Mouse (Mus musculus) bone marrow, adult 2 months (tissue): ENCODE results near the gene Xcr1. TPM values are rescaled to one million over a fixed set of nuclear protein-coding genes. Genes with fewer than 3 reads are reported as not detected.

ENCODE experiments used
- H3K27ac ChIP-seq: fragments of 200-500 bp; 2 replicates; pipeline ENCODE4 v1.5.1; 2012; ENCODE audit warnings: low read depth, mild to moderate bottlenecking, control low read depth, inconsistent platforms, low read length; ENCODE audit not compliant: control insufficient read depth, poor library complexity, insufficient read depth
- H3K4me1 ChIP-seq: fragments of 200-500 bp; 2 replicates; pipeline ENCODE4 v1.6.1; 2011; ENCODE audit warnings: low read length; ENCODE audit not compliant: control insufficient read depth, insufficient read depth
- H3K4me3 ChIP-seq: fragments of 200-500 bp; replicated peaks from 2 replicates; pipeline ENCODE3; 2011; ENCODE audit warnings: mild to moderate bottlenecking, low read depth, low read length, control low read depth; ENCODE audit not compliant: control insufficient read depth
- CTCF ChIP-seq: fragments of 200-500 bp; IDR thresholded peaks from 2 replicates; pipeline ENCODE4 v1.5.1; 2011; ENCODE audit warnings: low read length, control low read depth; ENCODE audit not compliant: control insufficient read depth, insufficient read depth
- POLR2A ChIP-seq: fragments of 200-500 bp; IDR thresholded peaks from 2 replicates; pipeline ENCODE4 v1.6.1; 2011; ENCODE audit warnings: low read depth, mild to moderate bottlenecking, control low read depth, low read length, borderline replicate concordance; ENCODE audit not compliant: control insufficient read depth
- WGBS: fragments of 180-500 bp; shearing (Covaris S2); methylation state at CpG from one replicate; pipeline ENCODE4 v1.1.7; 2018; 5-methylcytosine and 5-hydroxymethylcytosine counted together
- polyA plus RNA-seq: library from polyadenylated mRNA; stranded (reverse); fragments of >200 nt; gene quantifications from 2 replicates; pipeline ENCODE4 v1.2.4, GENCODE M21; 2011; ENCODE audit warnings: low replicate concordance; ENCODE audit not compliant: missing spikeins, insufficient read depth, insufficient read length

Gene Xcr1
- polyA plus RNA-seq, 1 experiment: not detected

DNA sequence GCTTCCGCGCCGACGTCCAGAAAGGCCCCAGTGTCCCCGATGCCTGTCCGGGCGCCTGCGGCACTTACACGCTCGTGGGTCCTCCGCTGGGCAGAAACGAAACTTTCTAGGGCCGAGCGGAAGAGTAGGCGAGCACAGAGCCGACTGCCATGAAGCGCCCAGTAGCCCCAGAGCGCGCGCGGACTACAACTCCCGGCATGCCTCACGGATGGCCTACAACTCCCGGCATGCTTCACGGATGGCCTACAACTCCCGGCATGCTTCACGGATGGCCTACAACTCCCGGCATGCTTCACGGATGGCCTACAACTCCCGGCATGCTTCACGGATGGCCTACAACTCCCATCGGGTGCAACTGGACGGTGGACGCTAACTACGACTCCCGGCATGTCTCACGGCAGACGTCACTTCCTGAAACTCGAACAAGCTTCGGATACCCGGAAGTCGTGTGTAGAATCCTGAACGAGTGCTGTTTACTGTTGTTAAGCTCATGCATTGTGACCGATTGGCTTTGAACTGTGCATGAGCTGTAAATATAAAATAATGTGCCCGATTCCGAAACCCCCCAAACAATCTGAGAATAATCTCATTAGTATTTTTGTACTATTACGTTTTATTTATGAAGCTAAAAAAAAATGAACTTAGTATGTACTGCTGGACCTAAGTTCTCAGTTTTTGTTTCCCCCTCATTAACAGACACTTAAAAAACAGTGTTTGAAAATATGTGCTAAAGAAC, 9.9 kb downstream of the Xcr1 start, which contains the start of gene Fyco1:
Gene Fyco1, minus strand, starts transcription at position 187 of the 736 bp plus-strand sequence.
- peaks cover 3% of the 10 kb centered on the region; the same call in 1 of the 2 replicates for H3K4me1 ChIP-seq
- H3K27ac ChIP-seq: peak within 1 kb of the TSS; percentile 93
- TF ChIP-seq POLR2A (peak; percentile 84; the same call in 1 of the 2 replicates), CTCF (no peak)
- peak within 1 kb of the TSS; percentile 69 for H3K4me3 ChIP-seq
- under 1% methylated on average over 47 of the region's 47 CpGs for WGBS

DNA sequence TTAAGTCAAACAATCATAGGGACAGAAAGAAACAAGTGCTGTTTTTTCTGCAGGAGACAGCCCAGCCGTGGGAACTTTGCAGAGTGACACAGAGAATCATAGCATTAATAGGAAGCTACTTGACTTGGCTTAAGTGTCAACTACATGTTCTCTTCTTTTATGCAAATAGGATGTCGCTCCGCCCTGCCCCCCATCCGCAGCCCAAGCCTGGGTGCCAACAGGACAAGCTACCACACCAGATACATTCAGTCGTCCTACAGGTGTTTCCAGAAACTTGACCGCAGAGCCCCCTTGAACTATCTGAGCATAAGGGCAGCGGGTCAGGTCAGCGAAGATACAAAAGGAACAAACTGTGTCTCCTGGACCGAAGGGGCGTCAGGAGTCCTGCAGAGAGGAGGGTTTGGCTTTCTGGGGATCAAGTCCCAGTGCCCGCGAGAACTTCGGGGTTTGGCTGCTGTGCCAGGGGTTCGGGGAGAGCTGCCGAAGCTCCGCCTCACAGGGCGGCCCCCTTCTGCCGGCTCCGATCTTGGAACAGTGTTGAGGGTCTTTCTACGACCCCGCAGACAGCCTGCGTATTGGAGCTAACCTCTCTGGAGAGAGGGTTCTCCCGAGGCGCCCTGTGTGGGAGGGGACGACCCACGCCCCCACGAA, 10.6 kb downstream of the Xcr1 start:
- Histone ChIP-seq H3K4me3 (peak overlapping the region; percentile 69), H3K4me1 (peaks cover 3% of the 10 kb centered on the region; the same call in 1 of the 2 replicates), H3K27ac (peak overlapping the region; percentile 93)
- WGBS: under 1% methylated on average over 27 of the region's 27 CpGs
- TF ChIP-seq POLR2A (0 out of 2 replicates have a peak, but pooled peaks have one; percentile 29), CTCF (no peak)

GRCm38 (mm10) chr9:123850705-123851061, 11.1 kb downstream of the Xcr1 start:
- TF ChIP-seq CTCF (no peak), POLR2A (no peak)
- Histone ChIP-seq H3K27ac (peak overlapping the region; percentile 93; the same call in 1 of the 2 replicates), H3K4me3 (peak overlapping the region; percentile 69), H3K4me1 (peaks cover 3% of the 10 kb centered on the region; the same call in 1 of the 2 replicates)
- 0% methylated on average over 2 of the region's 2 CpGs for WGBS

DNA sequence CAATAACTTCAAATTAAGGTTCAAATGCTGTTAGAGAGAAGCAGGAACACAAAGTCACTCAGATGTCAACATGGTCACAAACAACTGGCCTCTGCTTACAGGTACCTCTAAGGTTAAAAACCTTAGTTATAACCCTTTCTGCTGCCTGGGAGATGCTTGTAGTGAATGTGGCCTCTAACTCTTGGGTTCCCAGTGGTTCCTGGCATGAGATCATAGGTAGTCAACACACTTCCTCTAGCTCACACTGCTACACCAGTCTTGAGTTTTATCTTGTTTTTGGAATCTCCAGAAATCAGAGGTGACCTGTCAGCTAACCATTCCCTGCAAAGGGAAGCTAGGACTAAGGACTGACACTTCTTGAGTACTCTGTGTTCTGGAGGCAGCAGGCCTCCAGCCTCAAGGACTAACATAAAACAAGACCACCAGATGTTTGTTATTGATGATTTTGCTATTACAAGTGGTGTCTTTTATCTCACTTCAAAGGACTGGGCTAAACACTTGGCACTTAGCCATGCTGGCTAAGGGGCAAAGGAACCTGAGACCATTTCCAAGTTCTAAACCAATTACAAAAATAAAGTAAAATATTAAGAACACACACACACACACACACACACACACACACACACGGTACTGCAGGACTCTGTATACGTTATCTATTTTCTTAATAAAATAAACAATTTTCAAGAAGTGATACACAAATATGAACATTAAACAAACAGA, 11.7 kb downstream of the Xcr1 start:
- H3K4me1 ChIP-seq: peaks cover 3% of the 10 kb centered on the region; the same call in 1 of the 2 replicates
- 38% methylated on average over 2 of the region's 2 CpGs for WGBS
- no peak for TF ChIP-seq POLR2A
- no peak for TF ChIP-seq CTCF
- H3K27ac ChIP-seq: peak overlapping the region; percentile 14; the same call in 1 of the 2 replicates
- H3K4me3 ChIP-seq: no peak overlapping the region

- H3K4me3 ChIP-seq: no peak overlapping the region
- TF ChIP-seq POLR2A (no peak), CTCF (no peak)
- H3K4me1 ChIP-seq: peaks cover 1% of the 10 kb centered on the region; the same call in 1 of the 2 replicates
- H3K27ac ChIP-seq: no peak overlapping the region
- WGBS: 67% methylated on average over 1 of the region's 1 CpGs
Measured at GRCm38 (mm10) chr9:123846490-123846889, 15.3 kb downstream of the Xcr1 start.

- peak overlapping the region; percentile 43; the same call in 1 of the 2 replicates for H3K27ac ChIP-seq
- peaks cover under 1% of the 10 kb centered on the region; the same call in 1 of the 2 replicates for H3K4me1 ChIP-seq
- TF ChIP-seq POLR2A (no peak), CTCF (no peak)
- H3K4me3 ChIP-seq: no peak overlapping the region
- 19% methylated on average over 3 of the region's 3 CpGs for WGBS
Measured at GRCm38 (mm10) chr9:123845120-123845519, 16.7 kb downstream of the Xcr1 start.

- no peak overlapping the region for H3K27ac ChIP-seq
- no peaks in the 10 kb centered on the region for H3K4me1 ChIP-seq
- no peak overlapping the region for H3K4me3 ChIP-seq
- TF ChIP-seq POLR2A (no peak), CTCF (no peak)
- 90% methylated on average over 3 of the region's 3 CpGs for WGBS
Measured at GRCm38 (mm10) chr9:123844468-123844867, 17.4 kb downstream of the Xcr1 start.

- no peak for TF ChIP-seq POLR2A
- no peak for TF ChIP-seq CTCF
- no peak overlapping the region for H3K4me3 ChIP-seq
- 75% methylated on average over 6 of the region's 6 CpGs for WGBS
- no peak overlapping the region for H3K27ac ChIP-seq
- H3K4me1 ChIP-seq: no peaks in the 10 kb centered on the region
Measured at GRCm38 (mm10) chr9:123840243-123840642, 21.6 kb downstream of the Xcr1 start.

- Histone ChIP-seq H3K4me1 (no peaks in the 10 kb centered on the region), H3K4me3 (no peak overlapping the region), H3K27ac (no peak overlapping the region)
- no peak for TF ChIP-seq CTCF
- no peak for TF ChIP-seq POLR2A
- 84% methylated on average over 3 of the region's 3 CpGs for WGBS
Measured at GRCm38 (mm10) chr9:123835851-123836250, 26.0 kb downstream of the Xcr1 start.
